30 mouse cellular contexts compared by ENCODE assay signal in the genomic region with DNA sequence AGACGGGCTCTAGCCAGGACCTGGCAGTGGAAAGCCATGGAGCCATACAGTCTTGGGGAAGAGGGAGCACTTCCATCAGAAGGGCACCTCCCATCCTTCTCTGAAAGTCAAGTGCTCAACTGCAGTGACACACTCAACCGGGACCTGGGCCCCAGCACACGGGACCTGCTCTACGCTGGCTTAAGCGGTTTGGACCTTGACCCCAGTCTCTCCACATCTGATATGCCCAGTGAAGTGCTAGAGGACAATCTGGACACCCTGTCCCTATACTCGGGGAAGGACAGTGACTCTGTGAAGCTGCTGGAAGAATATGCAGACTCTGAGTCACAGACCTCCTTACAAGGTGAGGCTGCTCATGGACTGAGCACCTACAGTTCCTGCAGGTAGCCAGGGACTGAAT. TPM values are rescaled to one million over a fixed set of nuclear protein-coding genes. Genes with fewer than 3 reads are reported as not detected.
DNase-seq lines count a peak whose midpoint lies in the region; ATAC-seq and TF ChIP-seq lines count a peak whose summit lies in the region.
"Had no signal": no experiment of that assay in that cellular context is flagged by ENCODE, and none has a peak within 500 bp of the region (broad histone marks: within the 10 kb centered on the region; RNA-seq: fewer than 3 reads in every experiment).

No protein-coding gene starts in this region.

- no peak overlapping the region for H3K4me3 ChIP-seq in bone marrow macrophage, adult 2 months (ENCODE audit: insufficient read depth, low read length)
- H3K4me3 ChIP-seq in liver, embryonic 11.5 days (ENCODE audit: low read depth, low read length): no peak overlapping the region
- H3K4me3 ChIP-seq in liver, embryonic 16.5 days (ENCODE audit: low read depth, low read length): no peak overlapping the region
- H3K4me3 ChIP-seq: forebrain, embryonic 15.5 days; heart, embryonic 12.5 days; layer of hippocampus, adult 2 months; limb, embryonic 10.5 days; limb, embryonic 15.5 days; midbrain, embryonic 15.5 days; neural tube, embryonic 15.5 days had no signal

- ATAC-seq in erythroid progenitor cell, adult 5-6 weeks (replicated peaks; ENCODE audit: low FRiP score, poor library complexity, severe bottlenecking): 0 out of 2 replicates have a peak, but pooled peaks have one; percentile 25
- ATAC-seq in liver, embryonic 11.5 days (replicated peaks; ENCODE audit: low FRiP score): peak; percentile 43; the same call in 1 of the 2 replicates
- peak; percentile 66; the same call in 1 of the 2 replicates for ATAC-seq in liver, embryonic 16.5 days (ENCODE audit: low read depth)
- ATAC-seq: forebrain, embryonic 15.5 days; midbrain, embryonic 15.5 days had no signal

- 77% methylated on average over 6 of the region's 6 CpGs for WGBS in liver, embryonic 11.5 days
- 56% methylated on average over 6 of the region's 6 CpGs for WGBS in liver, embryonic 16.5 days (ENCODE audit: insufficient replicate concordance)

- H3K9ac ChIP-seq in liver, embryonic 11.5 days (ENCODE audit: low read depth, low read length): no peak overlapping the region
- H3K9ac ChIP-seq in liver, embryonic 16.5 days (ENCODE audit: low read depth, low read length): no peak overlapping the region
- H3K9ac ChIP-seq: forebrain, embryonic 15.5 days; heart, embryonic 12.5 days; hindbrain, embryonic 14.5 days; limb, embryonic 15.5 days; midbrain, embryonic 15.5 days; neural tube, embryonic 15.5 days had no signal

- peak overlapping the region; percentile 86 for H3K27ac ChIP-seq in bone marrow macrophage, adult 2 months (ENCODE audit: insufficient read depth, low read depth, low read length)
- H3K27ac ChIP-seq in liver, embryonic 11.5 days (ENCODE audit: low read depth, low read length): no peak overlapping the region
- no peak overlapping the region for H3K27ac ChIP-seq in liver, embryonic 16.5 days (ENCODE audit: low read length)
- H3K27ac ChIP-seq: forebrain, embryonic 15.5 days; hindbrain, embryonic 14.5 days; layer of hippocampus, adult 2 months; limb, embryonic 10.5 days; limb, embryonic 15.5 days; midbrain, embryonic 15.5 days; neural tube, embryonic 15.5 days had no signal

- H3K36me3 ChIP-seq in liver, embryonic 11.5 days (ENCODE audit: control insufficient read depth, insufficient read depth, low read length): no peaks in the 10 kb centered on the region
- no peaks in the 10 kb centered on the region for H3K36me3 ChIP-seq in liver, embryonic 16.5 days (ENCODE audit: control insufficient read depth, insufficient read depth)
- H3K36me3 ChIP-seq: forebrain, embryonic 15.5 days; heart, embryonic 12.5 days; limb, embryonic 10.5 days; limb, embryonic 15.5 days; midbrain, embryonic 15.5 days; neural tube, embryonic 15.5 days had no signal

- TF ChIP-seq POLR2A in bone marrow macrophage, adult 2 months (IDR thresholded peaks at IDR 0.05; ENCODE audit: borderline replicate concordance, low read depth, low read length): no peak

- TF ChIP-seq CTCF in bone marrow macrophage, adult 2 months (IDR thresholded peaks at IDR 0.05; ENCODE audit: low read depth, low read length): no peak

- H3K4me2 ChIP-seq in liver, embryonic 11.5 days: no peak overlapping the region
- H3K4me2 ChIP-seq in liver, embryonic 16.5 days (ENCODE audit: low read depth, low read length): no peak overlapping the region
- H3K4me2 ChIP-seq: forebrain, embryonic 15.5 days; heart, embryonic 12.5 days; hindbrain, embryonic 14.5 days; limb, embryonic 15.5 days; midbrain, embryonic 15.5 days; neural tube, embryonic 15.5 days had no signal

- peaks cover 45% of the 10 kb centered on the region for H3K4me1 ChIP-seq in bone marrow macrophage, adult 2 months (ENCODE audit: control insufficient read depth, insufficient read depth, low read length)
- H3K4me1 ChIP-seq in liver, embryonic 11.5 days (replicated peaks; ENCODE audit: control insufficient read depth, insufficient read depth, low read length): no peaks in the 10 kb centered on the region
- peaks cover 3% of the 10 kb centered on the region; the same call in 1 of the 2 replicates for H3K4me1 ChIP-seq in liver, embryonic 16.5 days (ENCODE audit: control insufficient read depth, low read depth, low read length)
- H3K4me1 ChIP-seq: forebrain, embryonic 15.5 days; heart, embryonic 12.5 days; limb, embryonic 10.5 days; limb, embryonic 15.5 days; midbrain, embryonic 15.5 days; neural tube, embryonic 15.5 days had no signal

- H3K27me3 ChIP-seq in liver, embryonic 11.5 days (replicated peaks; ENCODE audit: control insufficient read depth, insufficient read depth, low read length): no peaks in the 10 kb centered on the region
- no peaks in the 10 kb centered on the region for H3K27me3 ChIP-seq in liver, embryonic 16.5 days (ENCODE audit: control insufficient read depth, insufficient read depth, low read depth, low read length)
- H3K27me3 ChIP-seq: forebrain, embryonic 15.5 days; heart, embryonic 12.5 days; limb, embryonic 15.5 days; midbrain, embryonic 15.5 days had no signal

- no peaks in the 10 kb centered on the region for H3K9me3 ChIP-seq in liver, embryonic 11.5 days (ENCODE audit: control insufficient read depth, low read length)
- H3K9me3 ChIP-seq in liver, embryonic 16.5 days (replicated peaks; ENCODE audit: control insufficient read depth, low read length): no peaks in the 10 kb centered on the region
- H3K9me3 ChIP-seq: forebrain, embryonic 15.5 days; heart, embryonic 12.5 days; limb, embryonic 10.5 days; limb, embryonic 15.5 days; midbrain, embryonic 15.5 days; neural tube, embryonic 15.5 days had no signal

- no peak for DNase-seq in liver, embryonic 11.5 days (ENCODE audit: low spot score)
- no peak for DNase-seq in spleen, postnatal 10 days (ENCODE audit: low spot score in 2 of 2)
- no peak for DNase-seq in right cerebral cortex, adult 18-20 months
- no peak for DNase-seq in right cerebral cortex, adult 2 months (ENCODE audit: low spot score in 2 of 2)
- DNase-seq: adrenal gland, adult 8-10 months; B cell, adult 2 months; cerebellum, adult 11 months; cerebellum, adult 9-10 months; cerebellum, postnatal 36 days; gastrocnemius, postnatal 25 days; heart, adult 18-20 months; kidney, postnatal 25 days; lung, postnatal 36 days; right cerebral cortex, postnatal 4 days; thymus, postnatal 4 days had no signal

RNA-seq across cellular contexts. Expression of a gene that starts 10.3 kb away (rescaled TPM):
- 0.20 and 0.48 TPM in 2 replicates for polyA plus RNA-seq in bone marrow macrophage, adult 2 months (2012; ENCODE audit: insufficient read depth, insufficient read length, missing spikeins)
- not detected in 2 replicates for total RNA-seq in erythroid progenitor cell, adult 5-6 weeks (2015; ENCODE audit: low replicate concordance)
- total RNA-seq in erythroid progenitor cell, adult 5-6 weeks (2017; ENCODE audit: low replicate concordance): not detected in 2 replicates
- polyA plus RNA-seq in liver, embryonic 11.5 days (2014; fragmentation: Nextera tagmentation; extraction: Ambion mirVana): not detected in 2 replicates
- polyA plus RNA-seq in liver, embryonic 16.5 days (2015; fragmentation: Nextera tagmentation; extraction: Ambion mirVana): not detected in 2 replicates
- total RNA-seq: gastrocnemius, adult 18-20 months; gastrocnemius, postnatal 25 days; heart, adult 18-20 months; hematopoietic stem cell, adult 5-6 weeks had no signal
- polyA plus RNA-seq: embryonic facial prominence, embryonic 11.5 days; forebrain, embryonic 15.5 days; heart, postnatal 0 days; limb, embryonic 10.5 days; limb, embryonic 15.5 days had no signal

RNA-seq across cellular contexts. Expression of a gene that starts 24.2 kb away (rescaled TPM):
- polyA plus RNA-seq in bone marrow macrophage, adult 2 months (2012; ENCODE audit: insufficient read depth, insufficient read length, missing spikeins): 22.1 and 35.5 TPM in 2 replicates
- total RNA-seq in erythroid progenitor cell, adult 5-6 weeks (2015; ENCODE audit: low replicate concordance): 5.4 and 16.6 TPM in 2 replicates
- total RNA-seq in erythroid progenitor cell, adult 5-6 weeks (2017; ENCODE audit: low replicate concordance): 1.9 and 2.0 TPM in 2 replicates
- polyA plus RNA-seq in liver, embryonic 11.5 days (2014; fragmentation: Nextera tagmentation; extraction: Ambion mirVana): 5.3 and 7.3 TPM in 2 replicates
- 1.4 and 1.9 TPM in 2 replicates for polyA plus RNA-seq in liver, embryonic 16.5 days (2015; fragmentation: Nextera tagmentation; extraction: Ambion mirVana)

RNA-seq across cellular contexts. Expression of a gene that starts 26.4 kb away (rescaled TPM):
- 187 and 189 TPM in 2 replicates for polyA plus RNA-seq in bone marrow macrophage, adult 2 months (2012; ENCODE audit: insufficient read depth, insufficient read length, missing spikeins)
- 282 and 315 TPM in 2 replicates for total RNA-seq in erythroid progenitor cell, adult 5-6 weeks (2015; ENCODE audit: low replicate concordance)
- 141 and 162 TPM in 2 replicates for total RNA-seq in erythroid progenitor cell, adult 5-6 weeks (2017; ENCODE audit: low replicate concordance)
- 167 and 174 TPM in 2 replicates for polyA plus RNA-seq in liver, embryonic 11.5 days (2014; fragmentation: Nextera tagmentation; extraction: Ambion mirVana)
- polyA plus RNA-seq in liver, embryonic 16.5 days (2015; fragmentation: Nextera tagmentation; extraction: Ambion mirVana): 162 and 163 TPM in 2 replicates

RNA-seq across cellular contexts. Expression of a gene that starts 47.8 kb away (rescaled TPM):
- polyA plus RNA-seq in bone marrow macrophage, adult 2 months (2012; ENCODE audit: insufficient read depth, insufficient read length, missing spikeins): 11.8 and 13.1 TPM in 2 replicates
- 2.9 and 8.6 TPM in 2 replicates for total RNA-seq in erythroid progenitor cell, adult 5-6 weeks (2015; ENCODE audit: low replicate concordance)
- total RNA-seq in erythroid progenitor cell, adult 5-6 weeks (2017; ENCODE audit: low replicate concordance): 2.2 and 5.2 TPM in 2 replicates
- 20.2 and 20.7 TPM in 2 replicates for polyA plus RNA-seq in liver, embryonic 11.5 days (2014; fragmentation: Nextera tagmentation; extraction: Ambion mirVana)
- 7.3 and 7.8 TPM in 2 replicates for polyA plus RNA-seq in liver, embryonic 16.5 days (2015; fragmentation: Nextera tagmentation; extraction: Ambion mirVana)

RNA-seq across cellular contexts. Expression of a gene that starts 57.7 kb away (rescaled TPM):
- polyA plus RNA-seq in bone marrow macrophage, adult 2 months (2012; ENCODE audit: insufficient read depth, insufficient read length, missing spikeins): not detected in 2 replicates
- not detected in 2 replicates for total RNA-seq in erythroid progenitor cell, adult 5-6 weeks (2015; ENCODE audit: low replicate concordance)
- total RNA-seq in erythroid progenitor cell, adult 5-6 weeks (2017; ENCODE audit: low replicate concordance): 0.26 TPM in 1 of 2 replicates, not detected in the other
- 0.07 and 0.18 TPM in 2 replicates for polyA plus RNA-seq in liver, embryonic 11.5 days (2014; fragmentation: Nextera tagmentation; extraction: Ambion mirVana)
- 0.02 TPM in 1 of 2 replicates, not detected in the other for polyA plus RNA-seq in liver, embryonic 16.5 days (2015; fragmentation: Nextera tagmentation; extraction: Ambion mirVana)
- total RNA-seq: hematopoietic stem cell, adult 5-6 weeks had no signal
